Mouse (Mus musculus) bone marrow, adult 2 months (tissue): Measurements from ENCODE around the gene Ckb. TPM values are rescaled to one million over a fixed set of nuclear protein-coding genes. Genes with fewer than 3 reads are reported as not detected.

Experiments
- H3K27ac ChIP-seq: fragments of 200-500 bp; 2 replicates; pipeline ENCODE4 v1.5.1; 2012; ENCODE audit warnings: low read depth, mild to moderate bottlenecking, control low read depth, inconsistent platforms, low read length; ENCODE audit not compliant: control insufficient read depth, poor library complexity, insufficient read depth
- H3K4me1 ChIP-seq: fragments of 200-500 bp; 2 replicates; pipeline ENCODE4 v1.6.1; 2011; ENCODE audit warnings: low read length; ENCODE audit not compliant: control insufficient read depth, insufficient read depth
- H3K4me3 ChIP-seq: fragments of 200-500 bp; replicated peaks from 2 replicates; pipeline ENCODE3; 2011; ENCODE audit warnings: mild to moderate bottlenecking, low read depth, low read length, control low read depth; ENCODE audit not compliant: control insufficient read depth
- CTCF ChIP-seq: fragments of 200-500 bp; IDR thresholded peaks from 2 replicates; pipeline ENCODE4 v1.5.1; 2011; ENCODE audit warnings: low read length, control low read depth; ENCODE audit not compliant: control insufficient read depth, insufficient read depth
- POLR2A ChIP-seq: fragments of 200-500 bp; IDR thresholded peaks from 2 replicates; pipeline ENCODE4 v1.6.1; 2011; ENCODE audit warnings: low read depth, mild to moderate bottlenecking, control low read depth, low read length, borderline replicate concordance; ENCODE audit not compliant: control insufficient read depth
- WGBS: fragments of 180-500 bp; shearing (Covaris S2); methylation state at CpG from one replicate; pipeline ENCODE4 v1.1.7; 2018; 5-methylcytosine and 5-hydroxymethylcytosine counted together
- polyA plus RNA-seq: library from polyadenylated mRNA; stranded (reverse); fragments of >200 nt; gene quantifications from 2 replicates; pipeline ENCODE4 v1.2.4, GENCODE M21; 2011; ENCODE audit warnings: low replicate concordance; ENCODE audit not compliant: missing spikeins, insufficient read depth, insufficient read length

Ckb gene
- polyA plus RNA-seq, 1 experiment: 38.4 TPM

- 20% methylated on average over 5 of the region's 5 CpGs for WGBS
- H3K4me3 ChIP-seq: peak overlapping the region; percentile 82
- H3K4me1 ChIP-seq: peaks cover 4% of the 10 kb centered on the region
- TF ChIP-seq POLR2A (no peak), CTCF (no peak)
- H3K27ac ChIP-seq: peak overlapping the region; percentile 47
These were observed 5.3 kb upstream of the Ckb start for GRCm38 (mm10) chr12:111677421-111677820.

GRCm38 (mm10) chr12:111675797-111676580 is 3.9 kb upstream of the Ckb start:
- Histone ChIP-seq H3K27ac (no peak overlapping the region), H3K4me3 (no peak overlapping the region), H3K4me1 (peaks cover 4% of the 10 kb centered on the region)
- TF ChIP-seq POLR2A (no peak), CTCF (no peak)
- 48% methylated on average over 6 of the region's 6 CpGs for WGBS

- no peak overlapping the region for H3K4me3 ChIP-seq
- 4% methylated on average over 2 of the region's 2 CpGs for WGBS
- H3K4me1 ChIP-seq: peaks cover 4% of the 10 kb centered on the region
- no peak overlapping the region for H3K27ac ChIP-seq
- TF ChIP-seq CTCF (no peak), POLR2A (no peak)
These were observed 2.8 kb upstream of the Ckb start for GRCm38 (mm10) chr12:111674850-111675486.

GRCm38 (mm10) chr12:111672581-111672980 is 443 bp upstream of the Ckb start:
- TF ChIP-seq CTCF (no peak), POLR2A (no peak)
- H3K4me1 ChIP-seq: peaks cover 2% of the 10 kb centered on the region; the same call in 1 of the 2 replicates
- H3K4me3 ChIP-seq: no peak overlapping the region
- WGBS: 9% methylated on average over 12 of the region's 12 CpGs
- no peak overlapping the region for H3K27ac ChIP-seq

GRCm38 (mm10) chr12:111671431-111671902 is 671 bp downstream of the Ckb start:
- H3K4me1 ChIP-seq: no peaks in the 10 kb centered on the region
- H3K4me3 ChIP-seq: peak overlapping the region; percentile 26
- 2% methylated on average over 34 of the region's 34 CpGs for WGBS
- H3K27ac ChIP-seq: no peak overlapping the region
- TF ChIP-seq CTCF (no peak), POLR2A (no peak)

- Histone ChIP-seq H3K4me1 (no peaks in the 10 kb centered on the region), H3K27ac (no peak overlapping the region), H3K4me3 (no peak overlapping the region)
- no peak for TF ChIP-seq POLR2A
- WGBS: 4% methylated on average over 35 of the region's 35 CpGs
These were observed 1.2 kb downstream of the Ckb start for GRCm38 (mm10) chr12:111670976-111671375.

- no peak overlapping the region for H3K27ac ChIP-seq
- no peaks in the 10 kb centered on the region for H3K4me1 ChIP-seq
- H3K4me3 ChIP-seq: no peak overlapping the region
- TF ChIP-seq CTCF: no peak
- no peak for TF ChIP-seq POLR2A
- WGBS: 40% methylated on average over 29 of the region's 29 CpGs
These were observed 1.7 kb downstream of the Ckb start for GRCm38 (mm10) chr12:111670371-111670971.

- Histone ChIP-seq H3K4me3 (no peak overlapping the region), H3K4me1 (no peaks in the 10 kb centered on the region), H3K27ac (no peak overlapping the region)
- TF ChIP-seq CTCF: no peak
- TF ChIP-seq POLR2A: no peak
- 78% methylated on average over 8 of the region's 8 CpGs for WGBS
These were observed 2.2 kb downstream of the Ckb start for GRCm38 (mm10) chr12:111669961-111670360.
